Mouse (Mus musculus): ENCODE results near the gene Mymx. TPM values are rescaled to one million over a fixed set of nuclear protein-coding genes. Genes with fewer than 3 reads are reported as not detected.

Mymx gene
- polyA plus RNA-seq, 1 experiment from 2014 or later, result not detected

- Histone ChIP-seq H3K36me3 (ENCODE audit: control insufficient read depth, insufficient read depth, low read length) (no peaks in the 10 kb centered on the region), H3K9me3 (ENCODE audit: control insufficient read depth, low read length) (no peaks in the 10 kb centered on the region), H3K4me2 (no peak overlapping the region), H3K9ac (ENCODE audit: low read length) (no peak overlapping the region), H3K4me1 (ENCODE audit: control insufficient read depth, insufficient read depth, low read length) (peaks cover 15% of the 10 kb centered on the region), H3K4me3 (ENCODE audit: low read depth, low read length) (no peak overlapping the region), H3K27ac (ENCODE audit: low read depth, low read length) (no peak overlapping the region), H3K27me3 (ENCODE audit: control insufficient read depth, insufficient read depth, low read length) (no peaks in the 10 kb centered on the region)
- WGBS, result 55% methylated on average over 12 of the region's 12 CpGs
- DNase-seq (ENCODE audit: low spot score, missing footprints), result no peak
- ATAC-seq (ENCODE audit: low FRiP score), result no peak
Observed at GRCm38 (mm10) chr17:45580958-45581477, 20.9 kb downstream of the Mymx start.

- H3K27ac ChIP-seq (ENCODE audit: low read depth, low read length), result no peak overlapping the region
- H3K36me3 ChIP-seq (ENCODE audit: control insufficient read depth, insufficient read depth, low read length), result no peaks in the 10 kb centered on the region
- ATAC-seq (ENCODE audit: low FRiP score), result no peak
- H3K4me2 ChIP-seq, result no peak overlapping the region
- no peaks in the 10 kb centered on the region for H3K9me3 ChIP-seq (ENCODE audit: control insufficient read depth, low read length)
- no peaks in the 10 kb centered on the region for H3K27me3 ChIP-seq (ENCODE audit: control insufficient read depth, insufficient read depth, low read length)
- WGBS, result 92% methylated on average over 4 of the region's 4 CpGs
- no peak for DNase-seq (ENCODE audit: low spot score, missing footprints)
- H3K4me1 ChIP-seq (ENCODE audit: control insufficient read depth, insufficient read depth, low read length), result peaks cover 5% of the 10 kb centered on the region
- H3K4me3 ChIP-seq (ENCODE audit: low read depth, low read length), result no peak overlapping the region
- H3K9ac ChIP-seq (ENCODE audit: low read length), result no peak overlapping the region
Observed at GRCm38 (mm10) chr17:45579554-45579953, 22.3 kb downstream of the Mymx start.

GRCm38 (mm10) chr17:45578843-45579242 lies 23.1 kb downstream of the Mymx start:
- Histone ChIP-seq H3K27ac (ENCODE audit: low read depth, low read length) (no peak overlapping the region), H3K9me3 (ENCODE audit: control insufficient read depth, low read length) (no peaks in the 10 kb centered on the region), H3K36me3 (ENCODE audit: control insufficient read depth, insufficient read depth, low read length) (no peaks in the 10 kb centered on the region), H3K4me2 (no peak overlapping the region), H3K27me3 (ENCODE audit: control insufficient read depth, insufficient read depth, low read length) (no peaks in the 10 kb centered on the region), H3K4me3 (ENCODE audit: low read depth, low read length) (no peak overlapping the region), H3K9ac (ENCODE audit: low read length) (no peak overlapping the region), H3K4me1 (ENCODE audit: control insufficient read depth, insufficient read depth, low read length) (peaks cover 6% of the 10 kb centered on the region; the same call in 1 of the 2 replicates)
- ATAC-seq (ENCODE audit: low FRiP score) (no peak), DNase-seq (ENCODE audit: low spot score, missing footprints) (no peak)
- WGBS, result 69% methylated on average over 7 of the region's 7 CpGs

- H3K4me3 ChIP-seq (ENCODE audit: low read depth, low read length), result no peak overlapping the region
- ATAC-seq (ENCODE audit: low FRiP score) (no peak), DNase-seq (ENCODE audit: low spot score, missing footprints) (no peak)
- peaks cover 6% of the 10 kb centered on the region; the same call in 1 of the 2 replicates for H3K4me1 ChIP-seq (ENCODE audit: control insufficient read depth, insufficient read depth, low read length)
- no peaks in the 10 kb centered on the region for H3K9me3 ChIP-seq (ENCODE audit: control insufficient read depth, low read length)
- H3K27ac ChIP-seq (ENCODE audit: low read depth, low read length), result no peak overlapping the region
- H3K36me3 ChIP-seq (ENCODE audit: control insufficient read depth, insufficient read depth, low read length), result no peaks in the 10 kb centered on the region
- H3K9ac ChIP-seq (ENCODE audit: low read length), result no peak overlapping the region
- H3K27me3 ChIP-seq (ENCODE audit: control insufficient read depth, insufficient read depth, low read length), result no peaks in the 10 kb centered on the region
- no peak overlapping the region for H3K4me2 ChIP-seq
- WGBS, result 67% methylated on average over 5 of the region's 5 CpGs
Observed at GRCm38 (mm10) chr17:45578242-45578641, 23.7 kb downstream of the Mymx start.

- Histone ChIP-seq H3K27me3 (ENCODE audit: control insufficient read depth, insufficient read depth, low read length) (no peaks in the 10 kb centered on the region), H3K4me3 (ENCODE audit: low read depth, low read length) (no peak overlapping the region), H3K9ac (ENCODE audit: low read length) (no peak overlapping the region; the same call in 1 of the 2 replicates), H3K4me1 (ENCODE audit: control insufficient read depth, insufficient read depth, low read length) (peaks cover 13% of the 10 kb centered on the region), H3K9me3 (ENCODE audit: control insufficient read depth, low read length) (no peaks in the 10 kb centered on the region), H3K4me2 (no peak overlapping the region), H3K36me3 (ENCODE audit: control insufficient read depth, insufficient read depth, low read length) (peaks cover 13% of the 10 kb centered on the region), H3K27ac (ENCODE audit: low read depth, low read length) (no peak overlapping the region)
- ATAC-seq (ENCODE audit: low FRiP score), result no peak
- DNase-seq (ENCODE audit: low spot score, missing footprints), result no peak
- 89% methylated on average over 8 of the region's 8 CpGs for WGBS
Observed at GRCm38 (mm10) chr17:45575123-45575897, 26.6 kb downstream of the Mymx start.

- Histone ChIP-seq H3K27me3 (ENCODE audit: control insufficient read depth, insufficient read depth, low read length) (no peaks in the 10 kb centered on the region), H3K9ac (ENCODE audit: low read length) (peak overlapping the region; percentile 99), H3K36me3 (ENCODE audit: control insufficient read depth, insufficient read depth, low read length) (peaks cover 23% of the 10 kb centered on the region), H3K4me2 (peak overlapping the region; percentile 78), H3K4me3 (ENCODE audit: low read depth, low read length) (peak overlapping the region; percentile 99), H3K27ac (ENCODE audit: low read depth, low read length) (peak overlapping the region; percentile 92), H3K4me1 (ENCODE audit: control insufficient read depth, insufficient read depth, low read length) (peaks cover 13% of the 10 kb centered on the region), H3K9me3 (ENCODE audit: control insufficient read depth, low read length) (no peaks in the 10 kb centered on the region)
- ATAC-seq (ENCODE audit: low FRiP score) (peak; percentile 39), DNase-seq (ENCODE audit: low spot score, missing footprints) (peak; percentile 96)
- WGBS, result 2% methylated on average over 17 of the region's 17 CpGs
Observed at GRCm38 (mm10) chr17:45574129-45574761, 27.7 kb downstream of the Mymx start.

- DNase-seq (ENCODE audit: low spot score, missing footprints) (peak; percentile 99), ATAC-seq (ENCODE audit: low FRiP score) (peak; percentile 67)
- Histone ChIP-seq H3K9me3 (ENCODE audit: control insufficient read depth, low read length) (no peaks in the 10 kb centered on the region), H3K27me3 (ENCODE audit: control insufficient read depth, insufficient read depth, low read length) (no peaks in the 10 kb centered on the region), H3K9ac (ENCODE audit: low read length) (peak overlapping the region; percentile 99), H3K4me1 (ENCODE audit: control insufficient read depth, insufficient read depth, low read length) (peaks cover 13% of the 10 kb centered on the region), H3K4me3 (ENCODE audit: low read depth, low read length) (peak overlapping the region; percentile 99), H3K27ac (ENCODE audit: low read depth, low read length) (peak overlapping the region; percentile 92), H3K4me2 (peak overlapping the region; percentile 78), H3K36me3 (ENCODE audit: control insufficient read depth, insufficient read depth, low read length) (peaks cover 28% of the 10 kb centered on the region)
- under 1% methylated on average over 18 of the region's 18 CpGs for WGBS
Observed at GRCm38 (mm10) chr17:45573780-45574123, 28.1 kb downstream of the Mymx start.

GRCm38 (mm10) chr17:45573087-45573779 lies 28.7 kb downstream of the Mymx start, which contains the start of gene Hsp90ab1:
Gene Hsp90ab1 (minus strand): TSS chr17:45573271.
- under 1% methylated on average over 41 of the region's 41 CpGs for WGBS
- Histone ChIP-seq H3K4me1 (ENCODE audit: control insufficient read depth, insufficient read depth, low read length) (peaks cover 13% of the 10 kb centered on the region), H3K9ac (ENCODE audit: low read length) (peak within 1 kb of the TSS; percentile 99), H3K4me2 (peak within 1 kb of the TSS; percentile 78), H3K4me3 (ENCODE audit: low read depth, low read length) (peak within 1 kb of the TSS; percentile 99), H3K36me3 (ENCODE audit: control insufficient read depth, insufficient read depth, low read length) (peaks cover 32% of the 10 kb centered on the region), H3K27me3 (ENCODE audit: control insufficient read depth, insufficient read depth, low read length) (no peaks in the 10 kb centered on the region), H3K27ac (ENCODE audit: low read depth, low read length) (peak within 1 kb of the TSS; percentile 92), H3K9me3 (ENCODE audit: control insufficient read depth, low read length) (no peaks in the 10 kb centered on the region)
- peak; percentile 100 for DNase-seq (ENCODE audit: low spot score, missing footprints)
- peak; percentile 84 for ATAC-seq (ENCODE audit: low FRiP score)
